Mouse (Mus musculus) small intestine, adult 2 months (tissue): ENCODE measurements around the gene Glrx3. TPM values are rescaled to one million over a fixed set of nuclear protein-coding genes. Genes with fewer than 3 reads are reported as not detected.

Source experiments
- H3K27ac ChIP-seq: fragments of 200-500 bp; 2 replicates; pipeline ENCODE4 v1.5.1; 2012; ENCODE audit warnings: low read depth, low read length, control low read depth, inconsistent platforms; ENCODE audit not compliant: insufficient read depth
- H3K27me3 ChIP-seq: fragments of 200-500 bp; 2 replicates; pipeline ENCODE4 v1.6.1; 2012; ENCODE audit warnings: mild to moderate bottlenecking, moderate library complexity, low read length, inconsistent platforms; ENCODE audit not compliant: control insufficient read depth, insufficient read depth
- H3K36me3 ChIP-seq: fragments of 200-500 bp; 2 replicates; pipeline ENCODE4 v1.6.1; 2012; ENCODE audit warnings: mild to moderate bottlenecking, low read length, control low read depth, inconsistent platforms; ENCODE audit not compliant: control insufficient read depth, insufficient read depth
- H3K4me1 ChIP-seq: fragments of 200-500 bp; 2 replicates; pipeline ENCODE4 v1.6.1; 2012; ENCODE audit warnings: low read length, inconsistent platforms, mixed read lengths; ENCODE audit not compliant: control insufficient read depth, insufficient read depth, insufficient read length
- H3K4me3 ChIP-seq: fragments of 200-500 bp; 2 replicates; pipeline ENCODE4 v1.5.1; 2012; ENCODE audit warnings: low read depth, mild to moderate bottlenecking, control low read depth, inconsistent platforms, low read length, moderate library complexity
- CTCF ChIP-seq: fragments of 200-500 bp; IDR thresholded peaks from 2 replicates; pipeline ENCODE4 v1.5.1; 2012; ENCODE audit warnings: low read depth, mild to moderate bottlenecking, control low read depth, inconsistent platforms, low read length, moderate library complexity, mixed read lengths; ENCODE audit not compliant: insufficient replicate concordance, insufficient read length; ENCODE audit errors: extremely low read depth
- POLR2A ChIP-seq: fragments of 200-500 bp; IDR thresholded peaks from 2 replicates; pipeline ENCODE4 v1.6.1; 2012; ENCODE audit warnings: low read depth, mild to moderate bottlenecking, control low read depth, inconsistent platforms, low read length, moderate library complexity
- WGBS: fragments of 180-500 bp; shearing (Covaris S2); methylation state at CpG from one replicate; pipeline ENCODE4 v1.1.7; 2018; 5-methylcytosine and 5-hydroxymethylcytosine counted together
- polyA plus RNA-seq: library from polyadenylated mRNA; depleted of rRNA; stranded (reverse); fragments of >200 nt; gene quantifications from 2 replicates; pipeline ENCODE4 v1.2.3, GENCODE M21; 2012; rRNA removed

Gene Glrx3
- polyA plus RNA-seq, 1 experiment, result 24.5 TPM

DNA sequence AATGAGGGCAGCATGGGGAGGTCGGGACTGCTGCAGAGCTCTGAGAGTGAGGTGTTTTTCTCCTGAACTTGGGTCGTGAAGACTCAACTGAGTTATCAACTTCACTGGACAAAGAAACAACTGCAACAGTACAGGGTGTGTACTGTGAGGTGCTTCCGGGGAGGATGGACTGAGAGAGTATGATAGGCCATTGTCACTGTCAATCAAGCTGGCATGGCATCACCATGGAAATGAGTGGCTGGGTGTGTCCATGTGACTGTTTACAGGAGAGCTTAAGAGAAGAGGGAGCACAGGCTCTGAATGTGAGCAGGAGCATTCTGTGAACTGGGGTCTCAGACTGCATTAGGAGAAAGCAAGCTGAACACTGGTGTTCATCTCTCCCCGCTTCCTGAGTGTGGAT, 61.3 kb downstream of the Glrx3 start:
- H3K4me3 ChIP-seq, result no peak overlapping the region
- no peak overlapping the region for H3K27ac ChIP-seq
- H3K36me3 ChIP-seq, result no peaks in the 10 kb centered on the region
- H3K27me3 ChIP-seq, result no peaks in the 10 kb centered on the region
- no peaks in the 10 kb centered on the region for H3K4me1 ChIP-seq
- TF ChIP-seq CTCF (no peak), POLR2A (no peak)
- WGBS, result 59% methylated on average over 4 of the region's 4 CpGs

DNA sequence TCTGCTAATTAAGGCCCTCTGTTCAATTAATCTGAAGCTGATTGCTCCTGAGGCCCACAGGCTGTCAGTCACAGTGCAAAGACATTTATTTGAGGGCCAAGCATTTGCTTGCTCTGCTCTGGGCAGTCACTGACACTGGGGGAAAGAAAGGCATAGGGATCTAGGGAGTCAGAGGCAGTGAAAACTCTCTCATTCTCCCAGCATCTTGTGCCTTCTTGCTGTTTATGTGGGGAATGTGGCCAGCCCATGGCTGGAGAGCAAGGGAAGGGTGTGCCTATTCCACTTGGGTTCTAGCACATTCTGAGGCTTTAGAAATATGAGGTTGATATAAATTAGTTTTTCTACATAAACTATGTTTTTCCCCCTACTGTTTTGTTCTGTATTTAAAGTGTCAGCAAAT, 80.2 kb downstream of the Glrx3 start:
- H3K4me1 ChIP-seq, result no peaks in the 10 kb centered on the region
- no peak overlapping the region for H3K4me3 ChIP-seq
- no peak overlapping the region for H3K27ac ChIP-seq
- TF ChIP-seq CTCF (no peak), POLR2A (no peak)
- no peaks in the 10 kb centered on the region for H3K36me3 ChIP-seq
- no peaks in the 10 kb centered on the region for H3K27me3 ChIP-seq

DNA sequence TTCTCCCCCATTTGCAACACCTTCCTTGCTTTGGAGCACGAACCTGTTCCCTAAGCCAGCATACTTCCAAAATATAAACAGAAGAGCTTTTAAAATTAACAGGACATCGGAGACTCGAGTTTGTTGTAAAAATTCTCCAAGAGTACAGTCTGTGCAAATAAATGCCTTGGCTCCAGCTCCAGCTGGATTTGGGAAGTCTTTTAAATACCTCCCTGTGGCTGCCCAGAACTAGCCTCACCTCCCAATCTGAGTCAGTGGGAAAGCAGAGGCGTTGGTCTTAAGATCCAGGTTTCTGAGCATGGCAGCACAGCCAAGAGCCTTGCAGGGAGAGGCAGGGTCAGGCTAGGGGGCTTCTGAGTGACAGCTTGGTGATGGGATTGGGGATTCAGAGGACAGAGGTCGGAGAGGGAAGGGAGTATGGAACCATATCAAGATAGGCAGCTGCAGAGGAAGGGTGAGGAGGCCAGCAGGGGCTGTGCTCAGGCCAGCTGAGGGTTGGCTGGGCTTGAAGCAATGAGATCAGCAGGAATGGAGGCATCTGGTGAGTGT, 80.7 kb downstream of the Glrx3 start:
- no peak for TF ChIP-seq POLR2A
- Histone ChIP-seq H3K4me3 (no peak overlapping the region), H3K36me3 (no peaks in the 10 kb centered on the region), H3K4me1 (no peaks in the 10 kb centered on the region), H3K27ac (peak overlapping the region; percentile 39; the same call in 1 of the 2 replicates), H3K27me3 (no peaks in the 10 kb centered on the region)
- 47% methylated on average over 5 of the region's 5 CpGs for WGBS

Other genes starting within 250 kb of the Glrx3 start
- gene Ebf3, start 123.2 kb upstream of the Glrx3 start, polyA plus RNA-seq, result 0.50 and 0.70 TPM in 2 replicates
- 18.0 and 39.5 TPM in 2 replicates for gene 9430038I01Rik, start 26.9 kb upstream of the Glrx3 start, polyA plus RNA-seq